Mouse (Mus musculus): ENCODE data around the gene Thbd. TPM values are rescaled to one million over a fixed set of nuclear protein-coding genes. Genes with fewer than 3 reads are reported as not detected.

Gene Thbd
- total and polyA plus RNA-seq, 3 experiments, result not detected

DNA sequence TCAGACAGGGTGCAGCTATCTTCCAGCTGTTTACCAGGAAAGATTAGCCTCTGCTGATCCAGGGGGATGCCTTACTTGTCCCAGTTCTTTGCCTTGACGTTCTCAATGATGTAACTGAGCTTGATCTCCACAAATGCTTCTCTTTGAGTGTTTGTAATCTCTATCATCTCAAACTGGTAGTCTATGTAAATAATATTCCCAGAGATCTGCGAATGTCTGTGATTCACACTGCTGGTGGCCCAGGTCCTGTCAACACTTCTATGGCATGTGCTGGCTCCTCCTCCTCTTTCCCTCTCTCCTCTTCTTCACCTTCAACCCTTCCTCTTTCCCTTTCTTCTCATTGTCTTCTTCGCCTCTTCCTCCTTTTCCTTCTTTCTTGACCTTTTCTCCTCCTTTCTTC, 11.2 kb upstream of the Thbd start:
- H3K79me2 ChIP-seq (replicated peaks; ENCODE audit: control insufficient read depth, extremely low read depth, insufficient read depth, poor library complexity, severe bottlenecking), result no peaks in the 10 kb centered on the region
- no peak overlapping the region for H3K9ac ChIP-seq (ENCODE audit: insufficient read depth, low read depth)
- dilution Hi-C loops (cut with MboI; ENCODE audit: extremely low pct_ligation_motif_present, extremely low pct_unique_long_range_greater_than_20kb, low sequenced_read_pairs), result no loop called here
- in situ Hi-C loops (cut with MboI; ENCODE audit: low pct_ligation_motif_present, low pct_unique_long_range_greater_than_20kb, low sequenced_read_pairs), result no loop called here
- DNase-seq (ENCODE audit: extremely low read depth), result no peak
- no peaks in the 10 kb centered on the region for H3K9me3 ChIP-seq (replicated peaks; ENCODE audit: low read length)
- no peak overlapping the region for H3K4me2 ChIP-seq (ENCODE audit: insufficient read depth, low read depth, poor library complexity, severe bottlenecking)
- H3K27me3 ChIP-seq (replicated peaks), result no peaks in the 10 kb centered on the region
- no peaks in the 10 kb centered on the region for H3K36me3 ChIP-seq (replicated peaks in 1 of 2; ENCODE audit: control insufficient read depth in 1 of 2, insufficient read depth in 1 of 2, low read length in 1 of 2)
- peaks cover 0 to 30% of the 10 kb centered on the region in 2 experiments; a peak in 2 of 4 replicates for H3K4me1 ChIP-seq (ENCODE audit: control insufficient read depth in 1 of 2, insufficient read depth in 2 of 2)
- TF ChIP-seq E2F4 (IDR thresholded peaks at IDR 0.05; ENCODE audit: insufficient replicate concordance, low read depth, low read length), result no peak
- TF ChIP-seq MXI1 (IDR thresholded peaks at IDR 0.05; ENCODE audit: low read depth, low read length), result no peak
- no peak for TF ChIP-seq ZC3H11A (IDR thresholded peaks at IDR 0.05; ENCODE audit: low read depth, low read length)
- no peak for TF ChIP-seq RCOR1 (conservative IDR thresholded peaks at IDR 0.05; ENCODE audit: low read depth, low read length)
- TF ChIP-seq ETS1 (conservative IDR thresholded peaks at IDR 0.05; ENCODE audit: low read depth, low read length), result no peak
- TF ChIP-seq CHD2 (IDR thresholded peaks at IDR 0.05; ENCODE audit: low read length), result no peak
- no peak for TF ChIP-seq ZNF384 (IDR thresholded peaks at IDR 0.05; ENCODE audit: low read depth, low read length)
- TF ChIP-seq ELF1 (IDR thresholded peaks at IDR 0.05; ENCODE audit: low read depth, low read length), result no peak
- TF ChIP-seq PAX5 (IDR thresholded peaks at IDR 0.05; ENCODE audit: low read length), result no peak
- TF ChIP-seq MAZ (IDR thresholded peaks at IDR 0.05; ENCODE audit: low read depth, low read length), result no peak
- TF ChIP-seq SMC3 (IDR thresholded peaks at IDR 0.05; ENCODE audit: low read depth, low read length), result no peak
- no peak for TF ChIP-seq IRF4 (IDR thresholded peaks at IDR 0.05; ENCODE audit: low read depth, low read length)
- TF ChIP-seq POLR2A (IDR thresholded peaks at IDR 0.05; ENCODE audit: low read depth, low read length), result no peak
- TF ChIP-seq MAX (IDR thresholded peaks at IDR 0.05; ENCODE audit: low read length), result no peak
- H3K27ac ChIP-seq (ENCODE audit: insufficient read depth, low read depth), result no peak overlapping the region
- H3K4me3 ChIP-seq (replicated peaks in 1 of 3; ENCODE audit: low read depth in 2 of 3, low read length in 2 of 3, poor library complexity in 1 of 3), result no peak overlapping the region

DNA sequence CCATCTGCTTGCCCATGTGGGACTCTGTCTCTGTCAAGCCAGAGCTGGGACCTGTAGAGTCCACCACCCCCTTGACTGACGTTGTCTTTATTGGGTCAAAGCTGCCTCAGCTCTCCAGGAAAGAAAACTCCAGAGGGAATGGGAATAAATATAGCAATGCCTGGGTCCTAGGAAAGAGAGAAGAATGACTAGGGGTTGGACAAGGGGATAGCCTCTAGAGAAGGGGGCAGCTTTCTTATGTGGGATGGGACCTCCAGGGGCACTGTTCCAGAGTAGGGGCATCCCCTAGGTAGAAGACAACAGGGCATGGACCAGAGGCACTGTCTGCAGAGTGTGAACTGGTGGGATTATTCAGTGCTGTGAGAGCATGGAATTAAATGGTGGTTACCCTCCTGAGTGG, 1.8 kb upstream of the Thbd start:
- Histone ChIP-seq H3K9ac (ENCODE audit: insufficient read depth, low read depth) (no peak overlapping the region), H3K36me3 (replicated peaks in 1 of 2; ENCODE audit: control insufficient read depth in 1 of 2, insufficient read depth in 1 of 2, low read length in 1 of 2) (no peaks in the 10 kb centered on the region), H3K4me3 (replicated peaks in 1 of 3; ENCODE audit: low read depth in 2 of 3, low read length in 2 of 3, poor library complexity in 1 of 3) (no peak overlapping the region), H3K4me2 (ENCODE audit: insufficient read depth, low read depth, poor library complexity, severe bottlenecking) (no peak overlapping the region), H3K27me3 (replicated peaks) (no peaks in the 10 kb centered on the region), H3K79me2 (replicated peaks; ENCODE audit: control insufficient read depth, extremely low read depth, insufficient read depth, poor library complexity, severe bottlenecking) (no peaks in the 10 kb centered on the region), H3K27ac (ENCODE audit: insufficient read depth, low read depth) (no peak overlapping the region), H3K4me1 (ENCODE audit: control insufficient read depth in 1 of 2, insufficient read depth in 2 of 2) (peaks cover 0 to 9% of the 10 kb centered on the region in 2 experiments; a peak in 2 of 4 replicates), H3K9me3 (replicated peaks; ENCODE audit: low read length) (no peaks in the 10 kb centered on the region)
- TF ChIP-seq NELFE (IDR thresholded peaks at IDR 0.05; ENCODE audit: low read depth, low read length) (no peak), GABPA (IDR thresholded peaks at IDR 0.05; ENCODE audit: insufficient replicate concordance, low read depth, low read length) (no peak), TCF12 (IDR thresholded peaks at IDR 0.05; ENCODE audit: low read depth, low read length) (no peak), CTCF (conservative IDR thresholded peaks at IDR 0.05 in 1 of 2, IDR thresholded peaks at IDR 0.05 in 1 of 2; ENCODE audit: low read depth in 2 of 2, low read length in 2 of 2) (no peak), ZC3H11A (IDR thresholded peaks at IDR 0.05; ENCODE audit: low read depth, low read length) (no peak), RCOR1 (conservative IDR thresholded peaks at IDR 0.05; ENCODE audit: low read depth, low read length) (no peak), SIN3A (IDR thresholded peaks at IDR 0.05; ENCODE audit: low read length) (no peak), TBP (conservative IDR thresholded peaks at IDR 0.05; ENCODE audit: low read depth, low read length) (no peak), MAZ (IDR thresholded peaks at IDR 0.05; ENCODE audit: low read depth, low read length) (no peak), ZNF384 (IDR thresholded peaks at IDR 0.05; ENCODE audit: low read depth, low read length) (no peak; the same call in 1 of the 2 replicates), MAFK (IDR thresholded peaks at IDR 0.05; ENCODE audit: insufficient replicate concordance, low read length) (no peak), JUND (conservative IDR thresholded peaks at IDR 0.05; ENCODE audit: low read depth, low read length) (no peak), ETS1 (conservative IDR thresholded peaks at IDR 0.05; ENCODE audit: low read depth, low read length) (no peak), MYC (IDR thresholded peaks at IDR 0.05; ENCODE audit: low read depth, low read length) (no peak), CHD2 (IDR thresholded peaks at IDR 0.05; ENCODE audit: low read length) (no peak), ZMIZ1 (IDR thresholded peaks at IDR 0.05; ENCODE audit: low read depth, low read length) (no peak), MAX (IDR thresholded peaks at IDR 0.05; ENCODE audit: low read length) (no peak)
- DNase-seq (ENCODE audit: extremely low read depth), result no peak
- dilution Hi-C loops (cut with MboI; ENCODE audit: extremely low pct_ligation_motif_present, extremely low pct_unique_long_range_greater_than_20kb, low sequenced_read_pairs), result no loop called here
- in situ Hi-C loops (cut with MboI; ENCODE audit: low pct_ligation_motif_present, low pct_unique_long_range_greater_than_20kb, low sequenced_read_pairs), result no loop called here

Measured in CH12.LX (cell line).